Mouse (Mus musculus): ENCODE measurements around the gene Adgrb2. TPM values are rescaled to one million over a fixed set of nuclear protein-coding genes. Genes with fewer than 3 reads are reported as not detected.

Adgrb2 gene
- polyA plus RNA-seq, 1 experiment from 2014 or later: not detected

DNA sequence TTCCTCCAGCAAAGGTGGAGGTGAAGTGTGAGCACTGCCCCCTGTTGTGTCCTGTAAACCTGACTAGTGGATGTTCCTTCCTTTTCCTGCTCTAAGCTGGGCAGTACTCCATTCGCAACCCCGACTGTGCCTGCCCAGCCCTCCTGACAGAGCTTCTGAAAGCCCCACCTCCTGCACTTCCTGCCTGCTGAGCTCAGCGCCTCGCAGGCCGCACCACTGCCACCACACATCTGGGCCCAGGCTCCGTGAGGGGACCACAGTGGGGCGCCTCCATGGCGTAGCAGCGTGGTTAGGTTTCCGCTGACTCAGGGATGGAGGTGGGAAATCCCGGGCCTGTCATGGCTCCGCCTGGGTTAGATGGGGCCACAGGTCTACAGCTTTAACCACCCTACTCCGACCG is 60.9 kb downstream of the Adgrb2 start:
- 14% methylated on average over 14 of the region's 14 CpGs for WGBS (ENCODE audit: insufficient replicate concordance)
- no peak overlapping the region for H3K9ac ChIP-seq (replicated peaks)
- no peak overlapping the region for H3K4me3 ChIP-seq (ENCODE audit: low read depth, low read length)
- TF ChIP-seq CTCF (IDR thresholded peaks at IDR 0.05; ENCODE audit: low read depth) (0 out of 2 replicates have a peak, but pooled peaks have one; percentile 11), EP300 (IDR thresholded peaks at IDR 0.05; ENCODE audit: low read depth) (no peak)
- no peaks in the 10 kb centered on the region for H3K9me3 ChIP-seq (ENCODE audit: low read length)
- H3K4me1 ChIP-seq (ENCODE audit: insufficient read depth): no peaks in the 10 kb centered on the region
- peak; percentile 39 for DNase-seq
- peaks cover 17% of the 10 kb centered on the region for H3K27me3 ChIP-seq (ENCODE audit: insufficient read depth, low read length)
- no peak overlapping the region for H3K4me2 ChIP-seq (ENCODE audit: low read depth, low read length)
- ATAC-seq: no peak
- no peaks in the 10 kb centered on the region for H3K36me3 ChIP-seq (replicated peaks; ENCODE audit: insufficient read depth, low read length)
- H3K27ac ChIP-seq (ENCODE audit: low read depth): no peak overlapping the region

DNA sequence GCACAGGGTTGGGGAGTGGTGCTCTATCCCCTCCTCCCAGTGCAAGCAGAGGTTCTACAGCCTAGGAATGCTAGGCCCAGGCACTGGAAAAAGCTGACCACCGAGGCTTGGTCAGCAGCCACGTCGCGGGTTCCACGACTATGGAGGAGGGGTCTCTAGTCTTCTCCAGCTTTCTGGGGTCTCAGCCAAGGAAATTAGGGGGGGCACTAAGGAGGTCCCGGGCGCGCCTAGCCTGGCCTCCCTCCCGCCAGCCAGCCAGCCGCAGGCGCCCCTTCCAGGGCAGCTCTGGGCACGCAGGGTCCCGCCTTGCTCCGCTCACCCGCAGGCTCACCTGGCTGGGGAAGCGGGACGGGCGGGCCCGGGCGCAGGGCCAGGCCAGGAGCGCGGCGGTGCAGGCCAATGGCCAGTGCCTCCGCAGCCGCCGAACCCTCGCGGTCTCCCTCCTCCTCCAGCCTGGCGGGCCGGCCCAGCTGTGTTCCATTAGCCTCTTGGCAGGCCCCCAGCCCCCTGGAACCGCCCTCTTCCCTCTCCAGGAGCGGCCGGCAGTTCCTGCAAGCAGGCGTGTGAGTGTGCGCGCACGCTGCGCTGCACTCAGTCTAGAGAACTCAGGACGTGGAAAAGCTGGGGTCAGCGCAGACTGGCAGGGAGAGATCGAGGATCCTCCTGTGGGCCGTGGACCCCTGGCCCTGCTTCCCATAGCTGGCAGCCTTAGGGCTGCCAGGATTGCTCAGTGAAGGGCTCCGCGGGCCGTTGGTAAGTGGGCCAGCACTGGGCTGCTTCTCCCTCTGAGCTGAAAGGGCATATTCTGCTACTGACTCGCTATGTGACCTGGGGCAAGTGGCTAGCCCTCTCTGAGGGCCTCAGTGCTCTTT is 62.9 kb downstream of the Adgrb2 start, which contains the start of gene Col16a1:
Col16a1 (plus strand) TSS at position 510 of the 872 bp plus-strand sequence.
- Histone ChIP-seq H3K36me3 (replicated peaks; ENCODE audit: insufficient read depth, low read length) (no peaks in the 10 kb centered on the region), H3K27me3 (ENCODE audit: insufficient read depth, low read length) (peaks cover 17% of the 10 kb centered on the region), H3K9ac (replicated peaks) (0 out of 2 replicates have a peak within 1 kb of the TSS, but pooled peaks have one; percentile 6), H3K27ac (ENCODE audit: low read depth) (peak within 1 kb of the TSS; percentile 39; the same call in 1 of the 2 replicates), H3K4me1 (ENCODE audit: insufficient read depth) (no peaks in the 10 kb centered on the region), H3K4me2 (ENCODE audit: low read depth, low read length) (peak within 1 kb of the TSS; percentile 36), H3K9me3 (ENCODE audit: low read length) (no peaks in the 10 kb centered on the region), H3K4me3 (ENCODE audit: low read depth, low read length) (peak within 1 kb of the TSS; percentile 31)
- ATAC-seq (no peak), DNase-seq (peak; percentile 58)
- 6% methylated on average over 37 of the region's 46 CpGs for WGBS (ENCODE audit: insufficient replicate concordance)
- TF ChIP-seq EP300 (IDR thresholded peaks at IDR 0.05; ENCODE audit: low read depth) (no peak), CTCF (IDR thresholded peaks at IDR 0.05; ENCODE audit: low read depth) (no peak)

DNA sequence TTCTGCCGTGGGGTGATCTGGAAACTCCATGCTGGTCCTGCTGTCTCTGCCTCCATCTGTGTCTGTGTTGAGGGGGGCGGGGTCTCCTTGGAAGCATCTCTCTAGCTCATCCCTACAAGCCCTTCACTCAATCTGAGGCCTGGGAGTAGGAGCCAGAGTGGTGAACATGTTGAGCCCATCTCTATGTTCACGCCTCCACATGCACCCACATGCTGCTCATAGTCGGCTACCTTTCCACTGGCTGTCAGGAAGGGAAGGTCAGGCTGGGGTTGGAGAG is 63.5 kb downstream of the Adgrb2 start:
- Histone ChIP-seq H3K4me3 (ENCODE audit: low read depth, low read length) (no peak overlapping the region), H3K36me3 (replicated peaks; ENCODE audit: insufficient read depth, low read length) (no peaks in the 10 kb centered on the region), H3K9ac (replicated peaks) (0 out of 2 replicates have a peak overlapping the region, but pooled peaks have one; percentile 6), H3K9me3 (ENCODE audit: low read length) (no peaks in the 10 kb centered on the region), H3K4me1 (ENCODE audit: insufficient read depth) (no peaks in the 10 kb centered on the region), H3K4me2 (ENCODE audit: low read depth, low read length) (peak overlapping the region; percentile 36; the same call in 1 of the 2 replicates), H3K27ac (ENCODE audit: low read depth) (no peak overlapping the region), H3K27me3 (ENCODE audit: insufficient read depth, low read length) (peaks cover 17% of the 10 kb centered on the region)
- ATAC-seq: no peak
- WGBS (ENCODE audit: insufficient replicate concordance): 43% methylated on average over 4 of the region's 4 CpGs
- TF ChIP-seq CTCF (IDR thresholded peaks at IDR 0.05; ENCODE audit: low read depth) (no peak), EP300 (IDR thresholded peaks at IDR 0.05; ENCODE audit: low read depth) (no peak)
- DNase-seq: no peak

DNA sequence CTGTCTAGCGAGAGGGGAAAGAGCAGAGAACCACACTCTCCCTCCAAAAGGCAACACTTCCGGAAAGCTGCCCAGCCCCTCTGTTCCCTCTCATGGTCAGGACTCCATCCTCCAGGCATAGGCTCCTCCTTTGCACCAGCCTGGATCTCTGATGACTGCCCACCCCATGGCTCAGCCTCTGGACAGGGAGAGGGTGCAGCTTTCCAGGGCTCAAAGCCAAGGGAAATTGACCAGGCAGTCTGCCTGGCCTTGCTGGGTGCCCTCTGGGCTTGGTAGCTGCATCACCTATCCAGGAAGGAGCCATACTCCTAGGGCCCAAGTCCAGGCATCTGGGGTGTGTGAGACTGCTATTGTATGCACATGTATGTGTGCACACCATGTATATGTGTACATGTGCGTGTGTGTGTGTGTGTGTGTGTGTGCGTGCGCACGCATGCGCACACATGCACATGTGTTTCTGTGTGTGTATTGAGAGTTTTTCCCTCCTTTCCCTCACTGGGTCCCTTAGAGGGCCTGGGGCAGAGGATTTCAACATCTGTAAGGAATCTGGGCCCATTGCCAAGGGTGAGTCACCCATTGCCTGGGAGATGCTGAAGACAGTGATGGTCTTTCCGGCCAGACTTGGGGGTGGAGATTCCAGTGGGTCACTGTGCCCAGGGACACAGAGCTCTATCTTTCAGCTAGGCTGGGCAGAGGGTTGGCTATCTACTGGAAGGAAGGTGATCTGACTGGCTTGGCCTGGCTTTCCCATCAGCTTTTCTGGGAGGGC is 65.6 kb downstream of the Adgrb2 start:
- peak; percentile 71; the same call in 1 of the 2 replicates for ATAC-seq
- no peak for TF ChIP-seq CTCF (IDR thresholded peaks at IDR 0.05; ENCODE audit: low read depth)
- no peak for TF ChIP-seq EP300 (IDR thresholded peaks at IDR 0.05; ENCODE audit: low read depth)
- no peak overlapping the region for H3K27ac ChIP-seq (ENCODE audit: low read depth)

DNA sequence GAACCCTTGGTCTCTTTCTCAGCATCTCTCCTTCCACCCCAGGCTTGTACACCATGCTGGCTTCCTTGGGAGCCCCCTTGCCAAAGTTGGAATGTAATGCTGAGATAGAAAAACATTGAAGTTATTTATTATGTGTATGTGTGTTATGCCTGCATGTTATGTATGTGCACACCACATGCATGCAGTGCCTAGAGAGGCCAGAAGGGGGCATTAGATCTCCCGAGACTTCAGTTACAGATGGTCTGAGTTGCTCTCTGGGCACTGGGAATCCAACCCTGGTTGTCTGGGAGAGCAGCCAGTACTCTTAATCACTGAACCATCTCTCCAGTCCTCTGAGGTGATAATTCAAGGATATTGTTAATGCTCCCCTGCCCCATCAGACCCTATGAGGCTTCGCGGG is 67.6 kb downstream of the Adgrb2 start:
- no peak for ATAC-seq
- TF ChIP-seq EP300 (IDR thresholded peaks at IDR 0.05; ENCODE audit: low read depth) (no peak), CTCF (IDR thresholded peaks at IDR 0.05; ENCODE audit: low read depth) (peak; percentile 43)
- Histone ChIP-seq H3K4me3 (ENCODE audit: low read depth, low read length) (no peak overlapping the region), H3K36me3 (replicated peaks; ENCODE audit: insufficient read depth, low read length) (no peaks in the 10 kb centered on the region), H3K27ac (ENCODE audit: low read depth) (no peak overlapping the region), H3K4me1 (ENCODE audit: insufficient read depth) (no peaks in the 10 kb centered on the region), H3K4me2 (ENCODE audit: low read depth, low read length) (no peak overlapping the region), H3K9me3 (ENCODE audit: low read length) (no peaks in the 10 kb centered on the region), H3K9ac (replicated peaks) (no peak overlapping the region), H3K27me3 (ENCODE audit: insufficient read depth, low read length) (peaks cover 5% of the 10 kb centered on the region)
- 80% methylated on average over 3 of the region's 3 CpGs for WGBS (ENCODE audit: insufficient replicate concordance)
- no peak for DNase-seq

More for the DNA sequence above, 65.6 kb downstream of the Adgrb2 start:
- Histone ChIP-seq H3K36me3 (replicated peaks; ENCODE audit: insufficient read depth, low read length) (no peaks in the 10 kb centered on the region), H3K27me3 (ENCODE audit: insufficient read depth, low read length) (peaks cover 17% of the 10 kb centered on the region), H3K4me1 (ENCODE audit: insufficient read depth) (no peaks in the 10 kb centered on the region), H3K4me3 (ENCODE audit: low read depth, low read length) (no peak overlapping the region), H3K4me2 (ENCODE audit: low read depth, low read length) (no peak overlapping the region), H3K9me3 (ENCODE audit: low read length) (no peaks in the 10 kb centered on the region), H3K9ac (replicated peaks) (no peak overlapping the region)
- peak; percentile 67 for DNase-seq
- WGBS (ENCODE audit: insufficient replicate concordance): 70% methylated on average over 8 of the region's 8 CpGs

DNA sequence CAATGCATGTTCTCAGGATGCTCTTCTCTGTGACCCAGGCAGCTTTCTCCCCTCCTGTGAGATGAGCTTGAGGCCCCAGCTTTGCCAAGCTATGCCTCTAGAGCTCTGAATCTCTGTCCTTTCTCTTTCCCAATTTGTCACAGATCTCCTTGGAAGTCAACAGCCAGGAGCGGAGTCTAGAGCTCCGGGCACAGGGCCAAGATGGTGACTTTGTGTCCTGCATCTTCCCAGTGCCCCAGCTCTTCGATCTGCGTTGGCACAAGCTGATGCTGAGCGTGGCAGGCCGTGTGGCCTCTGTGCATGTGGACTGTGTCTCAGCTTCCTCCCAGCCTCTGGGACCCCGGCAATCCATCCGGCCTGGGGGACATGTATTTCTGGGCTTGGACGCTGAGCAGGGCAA is 68.4 kb downstream of the Adgrb2 start:
- 78% methylated on average over 9 of the region's 9 CpGs for WGBS (ENCODE audit: insufficient replicate concordance)
- DNase-seq (no peak), ATAC-seq (no peak)

More for the DNA sequence above, 68.4 kb downstream of the Adgrb2 start:
- H3K4me3 ChIP-seq (ENCODE audit: low read depth, low read length): no peak overlapping the region
- no peak overlapping the region for H3K9ac ChIP-seq (replicated peaks)
- no peaks in the 10 kb centered on the region for H3K27me3 ChIP-seq (ENCODE audit: insufficient read depth, low read length)
- H3K36me3 ChIP-seq (replicated peaks; ENCODE audit: insufficient read depth, low read length): no peaks in the 10 kb centered on the region
- no peak overlapping the region for H3K27ac ChIP-seq (ENCODE audit: low read depth)
- TF ChIP-seq CTCF (IDR thresholded peaks at IDR 0.05; ENCODE audit: low read depth) (no peak), EP300 (IDR thresholded peaks at IDR 0.05; ENCODE audit: low read depth) (no peak)
- H3K4me1 ChIP-seq (ENCODE audit: insufficient read depth): no peaks in the 10 kb centered on the region
- H3K4me2 ChIP-seq (ENCODE audit: low read depth, low read length): no peak overlapping the region
- H3K9me3 ChIP-seq (ENCODE audit: low read length): no peaks in the 10 kb centered on the region
